Mouse (Mus musculus): ENCODE data around the gene Marcks. TPM values are rescaled to one million over a fixed set of nuclear protein-coding genes. Genes with fewer than 3 reads are reported as not detected.

The Marcks gene
- 410 and 445 TPM in 2 replicates for polyA plus RNA-seq (2014; fragmentation: Nextera tagmentation; extraction: Ambion mirVana)

DNA sequence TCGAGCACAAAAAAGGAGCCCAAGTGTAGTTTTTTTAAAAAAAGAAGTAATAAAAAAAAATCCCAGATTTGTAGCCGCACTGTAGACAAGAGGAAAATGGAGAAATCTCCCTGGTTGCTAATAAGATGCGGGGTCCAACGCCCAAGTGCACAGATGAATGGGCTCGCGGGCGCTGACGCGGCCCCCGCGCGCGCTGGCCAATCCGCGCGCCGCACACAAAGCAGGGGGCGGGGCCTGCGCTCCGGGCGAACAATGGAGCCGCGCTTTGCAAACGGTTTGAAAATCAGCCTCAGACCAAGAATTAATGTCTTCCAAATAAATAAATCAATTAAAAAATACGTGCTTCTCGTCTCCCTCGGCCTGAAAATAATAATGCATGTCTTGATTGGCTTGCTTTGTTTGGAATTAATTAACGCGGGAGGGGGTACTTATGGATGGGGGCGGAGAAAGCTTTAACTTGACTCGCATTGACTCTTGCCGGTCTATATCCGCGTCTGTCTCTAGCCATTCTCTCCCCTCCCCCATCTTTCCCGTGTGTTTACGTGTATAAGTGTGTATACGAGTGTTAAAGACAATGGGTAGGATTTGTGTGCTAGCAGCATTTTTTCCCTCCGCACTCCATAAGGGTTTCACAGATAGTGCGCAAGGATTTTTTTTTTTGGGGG, at the start of gene Marcks:
Marcks (minus strand) TSS at position 143 of the 665 bp plus-strand sequence.
- WGBS = under 1% methylated on average over 39 of the region's 39 CpGs
- H3K27ac ChIP-seq (ENCODE audit: low read depth, low read length) = peak within 1 kb of the TSS; percentile 99

DNA sequence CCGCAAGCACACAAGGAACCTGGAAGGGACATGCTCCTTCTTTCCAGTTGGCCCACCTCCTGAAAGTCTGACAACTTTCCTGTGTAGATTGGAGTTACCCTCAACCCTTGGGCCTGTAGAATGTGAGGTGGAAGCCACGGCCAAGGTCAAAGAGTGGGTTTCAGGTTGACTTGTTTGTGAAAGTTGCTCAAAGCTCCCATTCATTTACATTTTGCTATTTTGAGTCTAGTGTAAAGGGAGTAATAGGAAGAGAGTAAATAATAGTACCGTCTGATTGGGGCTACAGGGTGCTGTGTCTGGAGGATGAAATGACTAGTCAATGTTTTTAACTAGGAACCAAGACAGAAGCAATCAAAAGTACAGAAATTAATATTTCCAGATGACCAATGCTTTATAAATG, 38.4 kb upstream of the Marcks start:
- no peak for ATAC-seq (ENCODE audit: low FRiP score)
- DNase-seq (ENCODE audit: low spot score, missing footprints) = no peak
- Histone ChIP-seq H3K9me3 (ENCODE audit: control insufficient read depth, low read length) (no peaks in the 10 kb centered on the region), H3K4me2 (no peak overlapping the region), H3K9ac (ENCODE audit: low read length) (no peak overlapping the region), H3K4me3 (ENCODE audit: low read depth, low read length) (no peak overlapping the region), H3K27ac (ENCODE audit: low read depth, low read length) (no peak overlapping the region), H3K4me1 (ENCODE audit: control insufficient read depth, insufficient read depth, low read length) (peaks cover 7% of the 10 kb centered on the region), H3K27me3 (ENCODE audit: control insufficient read depth, insufficient read depth, low read length) (no peaks in the 10 kb centered on the region), H3K36me3 (ENCODE audit: control insufficient read depth, insufficient read depth, low read length) (no peaks in the 10 kb centered on the region)
- 95% methylated on average over 3 of the region's 3 CpGs for WGBS

More for the DNA sequence above, at the start of gene Marcks:
- H3K36me3 ChIP-seq (ENCODE audit: control insufficient read depth, insufficient read depth, low read length) = peaks cover 3% of the 10 kb centered on the region
- no peaks in the 10 kb centered on the region for H3K27me3 ChIP-seq (ENCODE audit: control insufficient read depth, insufficient read depth, low read length)
- peak within 1 kb of the TSS; percentile 100 for H3K9ac ChIP-seq (ENCODE audit: low read length)
- ATAC-seq (ENCODE audit: low FRiP score) (peak; percentile 71), DNase-seq (ENCODE audit: low spot score, missing footprints) (peak; percentile 99)
- peaks cover 8% of the 10 kb centered on the region; the same call in 1 of the 2 replicates for H3K4me1 ChIP-seq (ENCODE audit: control insufficient read depth, insufficient read depth, low read length)
- H3K4me3 ChIP-seq (ENCODE audit: low read depth, low read length) = peak within 1 kb of the TSS; percentile 97
- no peaks in the 10 kb centered on the region for H3K9me3 ChIP-seq (ENCODE audit: control insufficient read depth, low read length)
- peak within 1 kb of the TSS; percentile 76 for H3K4me2 ChIP-seq

- Histone ChIP-seq H3K4me2 (peak overlapping the region; percentile 3; the same call in 1 of the 2 replicates), H3K4me1 (ENCODE audit: control insufficient read depth, insufficient read depth, low read length) (peaks cover 16% of the 10 kb centered on the region), H3K27me3 (ENCODE audit: control insufficient read depth, insufficient read depth, low read length) (no peaks in the 10 kb centered on the region), H3K36me3 (ENCODE audit: control insufficient read depth, insufficient read depth, low read length) (no peaks in the 10 kb centered on the region), H3K9ac (ENCODE audit: low read length) (no peak overlapping the region), H3K9me3 (ENCODE audit: control insufficient read depth, low read length) (no peaks in the 10 kb centered on the region), H3K27ac (ENCODE audit: low read depth, low read length) (peak overlapping the region; percentile 44), H3K4me3 (ENCODE audit: low read depth, low read length) (no peak overlapping the region)
- DNase-seq (ENCODE audit: low spot score, missing footprints) (peak; percentile 91), ATAC-seq (ENCODE audit: low FRiP score) (peak; percentile 78)
- WGBS = 30% methylated on average over 8 of the region's 8 CpGs
These were observed 33.8 kb upstream of the Marcks start for GRCm38 (mm10) chr10:37172416-37172950.

DNA sequence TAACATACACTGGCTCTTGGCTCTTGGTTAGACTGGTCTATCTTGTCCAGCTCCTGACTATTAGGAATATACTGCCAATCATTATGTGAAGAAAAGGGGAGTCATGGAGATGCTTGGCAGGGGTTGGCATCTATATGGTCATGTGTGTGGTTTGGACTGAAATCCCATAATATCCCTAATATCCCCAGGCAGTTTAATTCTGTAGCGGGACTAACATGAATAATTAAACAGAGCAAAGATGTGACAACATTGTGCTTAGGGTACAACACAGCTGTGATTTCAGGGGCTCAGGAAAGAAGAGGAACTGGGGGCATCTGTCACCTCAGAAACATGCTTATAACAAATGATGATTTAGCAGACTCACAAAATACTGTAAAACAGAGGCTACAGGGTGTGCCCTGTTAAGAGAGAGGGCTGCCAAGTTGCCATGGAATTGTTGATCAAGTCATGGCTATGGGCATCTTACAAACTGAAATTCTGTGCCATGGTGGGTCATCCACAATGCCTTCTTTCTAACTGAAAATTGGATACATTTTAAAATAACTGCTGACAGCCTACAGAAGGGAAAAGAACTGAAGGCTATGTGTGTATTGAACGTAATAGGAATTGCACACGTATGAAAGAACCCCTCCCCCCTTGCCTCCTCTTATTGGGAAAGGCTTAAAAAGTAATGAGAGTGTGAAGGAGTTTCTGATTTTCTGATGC, 33.1 kb upstream of the Marcks start:
- no peaks in the 10 kb centered on the region for H3K27me3 ChIP-seq (ENCODE audit: control insufficient read depth, insufficient read depth, low read length)
- no peak for DNase-seq (ENCODE audit: low spot score, missing footprints)
- peak overlapping the region; percentile 44 for H3K27ac ChIP-seq (ENCODE audit: low read depth, low read length)
- H3K9ac ChIP-seq (ENCODE audit: low read length) = no peak overlapping the region
- H3K36me3 ChIP-seq (ENCODE audit: control insufficient read depth, insufficient read depth, low read length) = no peaks in the 10 kb centered on the region
- no peaks in the 10 kb centered on the region for H3K9me3 ChIP-seq (ENCODE audit: control insufficient read depth, low read length)
- H3K4me2 ChIP-seq = peak overlapping the region; percentile 3; the same call in 1 of the 2 replicates
- ATAC-seq (ENCODE audit: low FRiP score) = peak; percentile 51
- peaks cover 16% of the 10 kb centered on the region for H3K4me1 ChIP-seq (ENCODE audit: control insufficient read depth, insufficient read depth, low read length)
- 36% methylated on average over 3 of the region's 3 CpGs for WGBS
- no peak overlapping the region for H3K4me3 ChIP-seq (ENCODE audit: low read depth, low read length)

- no peak for ATAC-seq (ENCODE audit: low FRiP score)
- Histone ChIP-seq H3K4me3 (ENCODE audit: low read depth, low read length) (no peak overlapping the region), H3K9ac (ENCODE audit: low read length) (no peak overlapping the region), H3K9me3 (ENCODE audit: control insufficient read depth, low read length) (no peaks in the 10 kb centered on the region), H3K4me2 (no peak overlapping the region), H3K27me3 (ENCODE audit: control insufficient read depth, insufficient read depth, low read length) (no peaks in the 10 kb centered on the region), H3K27ac (ENCODE audit: low read depth, low read length) (no peak overlapping the region), H3K4me1 (ENCODE audit: control insufficient read depth, insufficient read depth, low read length) (peaks cover 16% of the 10 kb centered on the region), H3K36me3 (ENCODE audit: control insufficient read depth, insufficient read depth, low read length) (no peaks in the 10 kb centered on the region)
- DNase-seq (ENCODE audit: low spot score, missing footprints) = no peak
- 84% methylated on average over 4 of the region's 4 CpGs for WGBS
These were observed 32.2 kb upstream of the Marcks start for GRCm38 (mm10) chr10:37170878-37171277.

DNA sequence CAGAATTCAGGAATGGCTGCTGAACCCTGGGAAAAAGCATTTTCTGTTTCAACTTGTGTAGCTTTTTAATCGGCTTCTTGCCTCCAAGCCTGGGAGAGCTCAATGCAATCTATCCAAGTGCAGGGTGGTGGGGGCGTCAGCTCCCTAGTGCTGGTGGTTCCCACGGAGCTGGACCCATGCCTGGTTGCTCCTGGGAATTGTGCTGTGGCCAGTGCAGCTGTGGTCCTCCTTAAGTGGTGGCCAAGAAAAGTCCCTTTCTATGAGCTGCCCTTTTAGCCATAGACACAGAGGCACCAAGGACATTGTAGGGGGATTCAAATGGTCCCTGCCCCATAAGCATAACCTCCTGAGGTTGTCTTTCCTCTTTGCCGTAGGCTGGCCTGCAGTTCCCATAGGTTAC, 31.7 kb upstream of the Marcks start:
- 78% methylated on average over 4 of the region's 4 CpGs for WGBS
- H3K36me3 ChIP-seq (ENCODE audit: control insufficient read depth, insufficient read depth, low read length) = no peaks in the 10 kb centered on the region
- no peak overlapping the region for H3K4me2 ChIP-seq

GRCm38 (mm10) chr10:37167527-37167926, 28.8 kb upstream of the Marcks start:
- H3K9ac ChIP-seq (ENCODE audit: low read length) = no peak overlapping the region
- WGBS = 83% methylated on average over 2 of the region's 2 CpGs
- ATAC-seq (ENCODE audit: low FRiP score) = no peak
- DNase-seq (ENCODE audit: low spot score, missing footprints) = no peak
- no peak overlapping the region for H3K27ac ChIP-seq (ENCODE audit: low read depth, low read length)
- no peaks in the 10 kb centered on the region for H3K27me3 ChIP-seq (ENCODE audit: control insufficient read depth, insufficient read depth, low read length)
- no peaks in the 10 kb centered on the region for H3K36me3 ChIP-seq (ENCODE audit: control insufficient read depth, insufficient read depth, low read length)
- H3K4me2 ChIP-seq = no peak overlapping the region
- peaks cover 13% of the 10 kb centered on the region for H3K4me1 ChIP-seq (ENCODE audit: control insufficient read depth, insufficient read depth, low read length)
- no peaks in the 10 kb centered on the region for H3K9me3 ChIP-seq (ENCODE audit: control insufficient read depth, low read length)
- no peak overlapping the region for H3K4me3 ChIP-seq (ENCODE audit: low read depth, low read length)

More for the DNA sequence above, 31.7 kb upstream of the Marcks start:
- no peak overlapping the region for H3K9ac ChIP-seq (ENCODE audit: low read length)
- DNase-seq (ENCODE audit: low spot score, missing footprints) = no peak
- no peaks in the 10 kb centered on the region for H3K9me3 ChIP-seq (ENCODE audit: control insufficient read depth, low read length)
- H3K27me3 ChIP-seq (ENCODE audit: control insufficient read depth, insufficient read depth, low read length) = no peaks in the 10 kb centered on the region
- no peak overlapping the region for H3K4me3 ChIP-seq (ENCODE audit: low read depth, low read length)
- no peak overlapping the region for H3K27ac ChIP-seq (ENCODE audit: low read depth, low read length)
- ATAC-seq (ENCODE audit: low FRiP score) = no peak
- peaks cover 16% of the 10 kb centered on the region for H3K4me1 ChIP-seq (ENCODE audit: control insufficient read depth, insufficient read depth, low read length)

DNA sequence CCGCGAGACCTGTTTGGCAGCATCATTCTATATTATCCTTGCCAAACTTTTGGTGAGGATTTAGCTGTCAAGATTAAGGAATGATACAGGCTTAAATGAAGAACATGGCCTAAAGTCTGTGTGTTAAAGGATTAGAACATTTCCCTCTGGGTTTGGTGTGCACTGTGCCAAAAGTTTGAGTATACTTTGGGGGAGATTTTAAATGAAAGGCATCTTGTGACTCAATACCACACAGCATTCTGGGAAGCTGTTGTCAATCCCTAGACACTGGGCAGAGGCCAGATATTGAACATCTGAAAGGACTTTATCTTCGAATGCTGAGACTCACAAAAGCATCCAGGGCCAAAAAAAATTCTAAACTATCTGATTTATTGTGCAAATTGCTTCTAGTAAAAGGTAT, 21.0 kb upstream of the Marcks start:
- H3K9ac ChIP-seq (ENCODE audit: low read length) = no peak overlapping the region
- no peak for ATAC-seq (ENCODE audit: low FRiP score)
- H3K4me1 ChIP-seq (ENCODE audit: control insufficient read depth, insufficient read depth, low read length) = no peaks in the 10 kb centered on the region
- H3K36me3 ChIP-seq (ENCODE audit: control insufficient read depth, insufficient read depth, low read length) = no peaks in the 10 kb centered on the region
- 92% methylated on average over 3 of the region's 3 CpGs for WGBS
- DNase-seq (ENCODE audit: low spot score, missing footprints) = no peak
- H3K27ac ChIP-seq (ENCODE audit: low read depth, low read length) = no peak overlapping the region
- no peaks in the 10 kb centered on the region for H3K9me3 ChIP-seq (ENCODE audit: control insufficient read depth, low read length)
- no peak overlapping the region for H3K4me3 ChIP-seq (ENCODE audit: low read depth, low read length)
- no peak overlapping the region for H3K4me2 ChIP-seq
- no peaks in the 10 kb centered on the region for H3K27me3 ChIP-seq (ENCODE audit: control insufficient read depth, insufficient read depth, low read length)

DNA sequence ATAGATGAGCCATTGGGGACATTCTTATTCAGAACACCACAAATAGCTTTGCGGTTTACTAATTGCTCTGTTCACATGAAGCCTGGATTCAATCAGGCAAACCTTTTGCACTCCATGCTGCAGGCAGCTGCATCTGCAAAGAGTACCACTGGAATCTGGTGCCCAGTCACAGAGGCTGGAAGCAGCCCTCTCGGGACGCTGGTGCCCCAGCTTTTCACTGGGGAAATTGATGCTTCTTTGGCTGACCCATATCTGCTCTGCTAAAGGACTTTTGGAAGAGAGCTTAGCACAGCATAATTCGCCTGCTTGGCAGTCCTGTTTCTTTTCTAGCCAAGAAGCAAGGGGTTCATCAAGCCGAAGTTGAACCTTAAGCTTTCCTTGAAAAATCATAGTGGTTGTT, 18.4 kb upstream of the Marcks start:
- H3K4me2 ChIP-seq = no peak overlapping the region
- H3K4me3 ChIP-seq (ENCODE audit: low read depth, low read length) = no peak overlapping the region
- ATAC-seq (ENCODE audit: low FRiP score) (no peak), DNase-seq (ENCODE audit: low spot score, missing footprints) (no peak)
- H3K36me3 ChIP-seq (ENCODE audit: control insufficient read depth, insufficient read depth, low read length) = no peaks in the 10 kb centered on the region
- H3K27ac ChIP-seq (ENCODE audit: low read depth, low read length) = no peak overlapping the region
- no peaks in the 10 kb centered on the region for H3K4me1 ChIP-seq (ENCODE audit: control insufficient read depth, insufficient read depth, low read length)
- H3K9ac ChIP-seq (ENCODE audit: low read length) = no peak overlapping the region
- 85% methylated on average over 5 of the region's 5 CpGs for WGBS
- H3K27me3 ChIP-seq (ENCODE audit: control insufficient read depth, insufficient read depth, low read length) = no peaks in the 10 kb centered on the region
- no peaks in the 10 kb centered on the region for H3K9me3 ChIP-seq (ENCODE audit: control insufficient read depth, low read length)

Data from midbrain, embryonic 11.5 days (tissue).